Mouse (Mus musculus) induced T-regulatory cell, adult 2 months (primary cell): Measurements from ENCODE around the gene Pde2a.

ENCODE experiments used
- DNase-seq: peaks from one replicate; pipeline ENCODE4 v3.0.0-alpha.2; 2012; ENCODE audit warnings: low read depth

The Pde2a gene

GRCm38 (mm10) chr7:101421529-101421928, at the start of gene Pde2a:
Gene Pde2a, plus strand, starts transcription at chr7:101421691.
- no peak for DNase-seq

GRCm38 (mm10) chr7:101373082-101373481, 48.4 kb upstream of the Pde2a start:
- no peak for DNase-seq

- DNase-seq = peak; percentile 81
These were observed 47.3 kb upstream of the Pde2a start for GRCm38 (mm10) chr7:101374155-101374554.

- no peak for DNase-seq
These were observed 44.7 kb upstream of the Pde2a start for GRCm38 (mm10) chr7:101376701-101377340.

- peak; percentile 94 for DNase-seq
These were observed 43.7 kb upstream of the Pde2a start for GRCm38 (mm10) chr7:101377741-101378262.

GRCm38 (mm10) chr7:101378285-101378684, 43.2 kb upstream of the Pde2a start:
- no peak for DNase-seq

GRCm38 (mm10) chr7:101378796-101379465, 42.6 kb upstream of the Pde2a start:
- no peak for DNase-seq

GRCm38 (mm10) chr7:101379732-101380131, 41.8 kb upstream of the Pde2a start:
- no peak for DNase-seq

- DNase-seq = no peak
These were observed 40.0 kb upstream of the Pde2a start for GRCm38 (mm10) chr7:101381512-101381911.

- peak; percentile 36 for DNase-seq
These were observed 39.1 kb upstream of the Pde2a start for GRCm38 (mm10) chr7:101382378-101382777.

- DNase-seq = no peak
These were observed 37.7 kb upstream of the Pde2a start for GRCm38 (mm10) chr7:101383756-101384155.

GRCm38 (mm10) chr7:101384931-101385330, 36.6 kb upstream of the Pde2a start:
- no peak for DNase-seq

GRCm38 (mm10) chr7:101385331-101385733, 36.2 kb upstream of the Pde2a start:
- no peak for DNase-seq

- DNase-seq = no peak
These were observed 35.5 kb upstream of the Pde2a start for GRCm38 (mm10) chr7:101385866-101386452.

- DNase-seq = no peak
These were observed 32.2 kb upstream of the Pde2a start for GRCm38 (mm10) chr7:101389256-101389655.

- no peak for DNase-seq
These were observed 29.5 kb upstream of the Pde2a start for GRCm38 (mm10) chr7:101391909-101392479.

GRCm38 (mm10) chr7:101393015-101393414, 28.5 kb upstream of the Pde2a start:
- no peak for DNase-seq

- no peak for DNase-seq
These were observed 27.6 kb upstream of the Pde2a start for GRCm38 (mm10) chr7:101393694-101394504.

- DNase-seq = no peak
These were observed 26.9 kb upstream of the Pde2a start for GRCm38 (mm10) chr7:101394569-101394968.

- no peak for DNase-seq
These were observed 26.0 kb upstream of the Pde2a start for GRCm38 (mm10) chr7:101395471-101395870.

GRCm38 (mm10) chr7:101397175-101397574, 24.3 kb upstream of the Pde2a start:
- no peak for DNase-seq

- DNase-seq = no peak
These were observed 20.0 kb upstream of the Pde2a start for GRCm38 (mm10) chr7:101401510-101401909.
